8 mouse cellular contexts compared by ENCODE assay signal in genomic region chr5:92083417-92084038, GRCm38 (mm10). TPM values are rescaled to one million over a fixed set of nuclear protein-coding genes. Genes with fewer than 3 reads are reported as not detected.
A peak's percentile ranks its signal among the peaks of the same experiment; 100 is the strongest.
DNase-seq lines count a peak whose midpoint lies in the region; ATAC-seq and TF ChIP-seq lines count a peak whose summit lies in the region.

Gene G3bp2, minus strand, starts transcription at chr5:92083719.

- peak; percentile 97 for DNase-seq in c-Kit-positive CD71-positive TER-119-positive erythroid progenitor cells, embryonic 14.5 days (ENCODE audit: low spot score)
- peak; percentile 97 for DNase-seq in heart, postnatal 0 days (ENCODE audit: low spot score)
- peak; percentile 98 to 99 for DNase-seq in kidney, postnatal 4 days

- peaks cover 15% of the 10 kb centered on the region for H3K36me3 ChIP-seq in E14TG2a.4 (ENCODE audit: insufficient read depth, low read length)
- H3K36me3 ChIP-seq in forebrain, embryonic 12.5 days (replicated peaks) = no peaks in the 10 kb centered on the region
- H3K36me3 ChIP-seq in heart, postnatal 0 days (replicated peaks; ENCODE audit: control insufficient read depth, insufficient read depth, low read length) = no peaks in the 10 kb centered on the region
- H3K36me3 ChIP-seq in liver, embryonic 16.5 days (ENCODE audit: control insufficient read depth, insufficient read depth) = no peaks in the 10 kb centered on the region
- no peaks in the 10 kb centered on the region for H3K36me3 ChIP-seq in neural tube, embryonic 13.5 days
- H3K36me3 ChIP-seq in testis, adult 2 months (ENCODE audit: control insufficient read depth, insufficient read depth, low read length) = no peaks in the 10 kb centered on the region

- H3K4me1 ChIP-seq in E14TG2a.4 (replicated peaks; ENCODE audit: low read depth, low read length) = peaks cover 62% of the 10 kb centered on the region
- H3K4me1 ChIP-seq in forebrain, embryonic 12.5 days = peaks cover 25% of the 10 kb centered on the region
- H3K4me1 ChIP-seq in heart, postnatal 0 days (ENCODE audit: control insufficient read depth, insufficient read depth) = peaks cover 22% of the 10 kb centered on the region
- peaks cover 36% of the 10 kb centered on the region for H3K4me1 ChIP-seq in liver, embryonic 16.5 days (ENCODE audit: control insufficient read depth, low read depth, low read length)
- peaks cover 36% of the 10 kb centered on the region for H3K4me1 ChIP-seq in neural tube, embryonic 13.5 days (replicated peaks)
- no peaks in the 10 kb centered on the region; the same call in 1 of the 2 replicates for H3K4me1 ChIP-seq in testis, adult 2 months (ENCODE audit: control insufficient read depth, insufficient read depth, low read length)

- ATAC-seq in forebrain, embryonic 12.5 days (ENCODE audit: low FRiP score) = peak; percentile 98
- ATAC-seq in heart, postnatal 0 days (ENCODE audit: insufficient read depth, low read depth) = peak; percentile 98
- ATAC-seq in liver, embryonic 16.5 days (ENCODE audit: low read depth) = peak; percentile 97
- ATAC-seq in neural tube, embryonic 13.5 days (ENCODE audit: low read depth) = peak; percentile 97

- TF ChIP-seq POLR2A in testis, adult 2 months (IDR thresholded peaks at IDR 0.05; ENCODE audit: control insufficient read depth, low read depth, low read length) = peak; percentile 80

- TF ChIP-seq CTCF in E14TG2a.4 (conservative IDR thresholded peaks at IDR 0.05; ENCODE audit: low read length) = no peak
- no peak for TF ChIP-seq CTCF in heart, postnatal 0 days (IDR thresholded peaks at IDR 0.05; ENCODE audit: low read depth)
- TF ChIP-seq CTCF in testis, adult 2 months (IDR thresholded peaks at IDR 0.05; ENCODE audit: control insufficient read depth, insufficient read depth, insufficient replicate concordance, low read depth, low read length) = no peak

- H3K9ac ChIP-seq in forebrain, embryonic 12.5 days = peak within 1 kb of the TSS; percentile 94
- peak within 1 kb of the TSS; percentile 97 for H3K9ac ChIP-seq in heart, postnatal 0 days (replicated peaks; ENCODE audit: low read depth, low read length)
- peak within 1 kb of the TSS; percentile 89 for H3K9ac ChIP-seq in liver, embryonic 16.5 days (ENCODE audit: low read depth, low read length)
- peak within 1 kb of the TSS; percentile 86 for H3K9ac ChIP-seq in neural tube, embryonic 13.5 days

- no peak for TF ChIP-seq EP300 in heart, postnatal 0 days (IDR thresholded peaks at IDR 0.05; ENCODE audit: low read depth)

- peak within 1 kb of the TSS; percentile 100 for H3K4me3 ChIP-seq in E14TG2a.4 (replicated peaks; ENCODE audit: low read length)
- H3K4me3 ChIP-seq in forebrain, embryonic 12.5 days (replicated peaks) = peak within 1 kb of the TSS; percentile 90
- H3K4me3 ChIP-seq in heart, postnatal 0 days (ENCODE audit: low read depth, low read length) = peak within 1 kb of the TSS; percentile 100
- H3K4me3 ChIP-seq in liver, embryonic 16.5 days (ENCODE audit: low read depth, low read length) = peak within 1 kb of the TSS; percentile 93
- H3K4me3 ChIP-seq in neural tube, embryonic 13.5 days = peak within 1 kb of the TSS; percentile 82
- peak within 1 kb of the TSS; percentile 100 for H3K4me3 ChIP-seq in testis, adult 2 months (ENCODE audit: control insufficient read depth, low read depth, low read length)

- H3K27me3 ChIP-seq in E14TG2a.4 (ENCODE audit: insufficient read depth, low read length) = no peaks in the 10 kb centered on the region
- no peaks in the 10 kb centered on the region for H3K27me3 ChIP-seq in forebrain, embryonic 12.5 days
- H3K27me3 ChIP-seq in heart, postnatal 0 days (ENCODE audit: control insufficient read depth, insufficient read depth, low read length) = no peaks in the 10 kb centered on the region
- no peaks in the 10 kb centered on the region for H3K27me3 ChIP-seq in liver, embryonic 16.5 days (ENCODE audit: control insufficient read depth, insufficient read depth, low read depth, low read length)
- no peaks in the 10 kb centered on the region for H3K27me3 ChIP-seq in neural tube, embryonic 13.5 days
- no peaks in the 10 kb centered on the region for H3K27me3 ChIP-seq in testis, adult 2 months (ENCODE audit: control insufficient read depth, insufficient read depth, low read length)

- peak within 1 kb of the TSS; percentile 99 for H3K27ac ChIP-seq in forebrain, embryonic 12.5 days
- peak within 1 kb of the TSS; percentile 99 for H3K27ac ChIP-seq in heart, postnatal 0 days (ENCODE audit: low read depth)
- H3K27ac ChIP-seq in liver, embryonic 16.5 days (ENCODE audit: low read length) = peak within 1 kb of the TSS; percentile 80
- H3K27ac ChIP-seq in neural tube, embryonic 13.5 days (replicated peaks) = peak within 1 kb of the TSS; percentile 97
- peak within 1 kb of the TSS; percentile 97 for H3K27ac ChIP-seq in testis, adult 2 months (ENCODE audit: control insufficient read depth, insufficient read depth, low read depth, low read length)

- no peaks in the 10 kb centered on the region for H3K9me3 ChIP-seq in E14TG2a.4 (ENCODE audit: low read length)
- H3K9me3 ChIP-seq in forebrain, embryonic 12.5 days = no peaks in the 10 kb centered on the region
- H3K9me3 ChIP-seq in heart, postnatal 0 days (replicated peaks; ENCODE audit: control insufficient read depth, low read length) = no peaks in the 10 kb centered on the region
- no peaks in the 10 kb centered on the region for H3K9me3 ChIP-seq in liver, embryonic 16.5 days (replicated peaks; ENCODE audit: control insufficient read depth, low read length)
- no peaks in the 10 kb centered on the region for H3K9me3 ChIP-seq in neural tube, embryonic 13.5 days

- peak within 1 kb of the TSS; percentile 74 for H3K4me2 ChIP-seq in forebrain, embryonic 12.5 days
- peak within 1 kb of the TSS; percentile 97 for H3K4me2 ChIP-seq in heart, postnatal 0 days (ENCODE audit: low read depth, low read length)
- H3K4me2 ChIP-seq in liver, embryonic 16.5 days (ENCODE audit: low read depth, low read length) = peak within 1 kb of the TSS; percentile 93
- H3K4me2 ChIP-seq in neural tube, embryonic 13.5 days = peak within 1 kb of the TSS; percentile 57

- under 1% methylated on average over 65 of the region's 65 CpGs for WGBS in forebrain, embryonic 12.5 days
- WGBS in heart, postnatal 0 days = under 1% methylated on average over 63 of the region's 65 CpGs
- WGBS in liver, embryonic 16.5 days (ENCODE audit: insufficient replicate concordance) = under 1% methylated on average over 65 of the region's 65 CpGs
- under 1% methylated on average over 65 of the region's 65 CpGs for WGBS in neural tube, embryonic 13.5 days

RNA-seq across cellular contexts. Expression of gene G3bp2, which starts in this region (rescaled TPM):
- 305 and 322 TPM in 2 replicates for polyA plus RNA-seq in forebrain, embryonic 12.5 days (2016; fragmentation: Nextera tagmentation; extraction: Ambion mirVana)
- 32.1 and 46.9 TPM in 2 replicates for total RNA-seq in heart, postnatal 0 days (2014; rRNA removed; ENCODE audit: low replicate concordance)
- 111 and 119 TPM in 2 replicates for polyA plus RNA-seq in heart, postnatal 0 days (2015; fragmentation: Nextera tagmentation; extraction: Ambion mirVana)
- 40.0 and 40.4 TPM in 2 replicates for polyA plus RNA-seq in liver, embryonic 16.5 days (2015; fragmentation: Nextera tagmentation; extraction: Ambion mirVana)
- 380 and 403 TPM in 2 replicates for polyA plus RNA-seq in neural tube, embryonic 13.5 days (2015; fragmentation: Nextera tagmentation; extraction: Ambion mirVana)
- polyA plus RNA-seq in testis, adult 2 months (2012; rRNA removed) = 16.6 and 20.9 TPM in 2 replicates

Comparison
In these comparisons a context has a peak if more than half of its experiments do, and no peak if none do; other contexts are left out.
1. Peak in every context shown above with its lines: DNase-seq, ATAC-seq, H3K4me3 ChIP-seq and H3K27ac ChIP-seq.